Mouse (Mus musculus) c-Kit-negative CD71-positive TER-119-positive erythroid progenitor cells, embryonic 14.5 days (primary cell): ENCODE data around the gene Agbl1.

ENCODE experiments used
- DNase-seq: peaks from one replicate; pipeline ENCODE4 v3.0.0-alpha.2; 2013; ENCODE audit warnings: low read depth, low spot score

The Agbl1 gene

GRCm38 (mm10) chr7:76935219-76935618 lies 705.5 kb downstream of the Agbl1 start:
- DNase-seq: no peak

GRCm38 (mm10) chr7:76941531-76941930 lies 711.8 kb downstream of the Agbl1 start:
- no peak for DNase-seq

- no peak for DNase-seq
These were observed 741.6 kb downstream of the Agbl1 start for GRCm38 (mm10) chr7:76971334-76971733.

GRCm38 (mm10) chr7:77009571-77009970 lies 779.9 kb downstream of the Agbl1 start:
- DNase-seq: no peak

- DNase-seq: no peak
These were observed 799.3 kb downstream of the Agbl1 start for GRCm38 (mm10) chr7:77029019-77029418.

- no peak for DNase-seq
These were observed 846.3 kb downstream of the Agbl1 start for GRCm38 (mm10) chr7:77076033-77076432.

GRCm38 (mm10) chr7:77087266-77087665 lies 857.6 kb downstream of the Agbl1 start:
- DNase-seq: no peak

- no peak for DNase-seq
These were observed 865.5 kb downstream of the Agbl1 start for GRCm38 (mm10) chr7:77095153-77095552.

- DNase-seq: no peak
These were observed 884.3 kb downstream of the Agbl1 start for GRCm38 (mm10) chr7:77114021-77114420.

- DNase-seq: no peak
These were observed 899.4 kb downstream of the Agbl1 start for GRCm38 (mm10) chr7:77129045-77129444.

GRCm38 (mm10) chr7:77131950-77132349 lies 902.3 kb downstream of the Agbl1 start:
- DNase-seq: no peak

- DNase-seq: no peak
These were observed 903.1 kb downstream of the Agbl1 start for GRCm38 (mm10) chr7:77132615-77133420.

GRCm38 (mm10) chr7:77134860-77135259 lies 905.2 kb downstream of the Agbl1 start:
- DNase-seq: no peak

GRCm38 (mm10) chr7:77138707-77139106 lies 909.0 kb downstream of the Agbl1 start:
- no peak for DNase-seq

GRCm38 (mm10) chr7:77147527-77147926 lies 917.8 kb downstream of the Agbl1 start:
- DNase-seq: no peak

- DNase-seq: no peak
These were observed 919.1 kb downstream of the Agbl1 start for GRCm38 (mm10) chr7:77148820-77149219.

- DNase-seq: no peak
These were observed 920.2 kb downstream of the Agbl1 start for GRCm38 (mm10) chr7:77149846-77150245.

- DNase-seq: no peak
These were observed 922.7 kb downstream of the Agbl1 start for GRCm38 (mm10) chr7:77152393-77152792.

GRCm38 (mm10) chr7:77152909-77153308 lies 923.2 kb downstream of the Agbl1 start:
- DNase-seq: no peak

GRCm38 (mm10) chr7:77164921-77165320 lies 935.2 kb downstream of the Agbl1 start:
- DNase-seq: no peak
